In genomic region chr10:85044191-85044711, GRCm38 (mm10) we compare ENCODE assay signal across 8 mouse cellular contexts. TPM values are rescaled to one million over a fixed set of nuclear protein-coding genes. Genes with fewer than 3 reads are reported as not detected.
DNase-seq lines count a peak whose midpoint lies in the region; ATAC-seq lines count a peak whose summit lies in the region.

No protein-coding gene starts in this region.

- intact Hi-C loops in left cerebral cortex, postnatal 25 days (cut with DNase I), result loop anchor here (10.0 kb wide), 1 partner anchor 209 kb away; no protein-coding TSS in a partner anchor

- H3K36me3 ChIP-seq in heart, embryonic 14.5 days (ENCODE audit: control insufficient read depth, insufficient read depth, low read length), result no peaks in the 10 kb centered on the region
- H3K36me3 ChIP-seq in liver, embryonic 13.5 days, result no peaks in the 10 kb centered on the region
- no peaks in the 10 kb centered on the region for H3K36me3 ChIP-seq in neural tube, embryonic 13.5 days

- 24% methylated on average over 17 of the region's 17 CpGs for WGBS in heart, embryonic 14.5 days
- 33% methylated on average over 17 of the region's 17 CpGs for WGBS in liver, embryonic 13.5 days (ENCODE audit: insufficient replicate concordance)
- 4% methylated on average over 17 of the region's 17 CpGs for WGBS in neural tube, embryonic 13.5 days

- H3K27me3 ChIP-seq in heart, embryonic 14.5 days (ENCODE audit: control insufficient read depth, insufficient read depth, low read length), result no peaks in the 10 kb centered on the region
- H3K27me3 ChIP-seq in liver, embryonic 13.5 days, result peaks cover 6% of the 10 kb centered on the region; the same call in 1 of the 2 replicates
- H3K27me3 ChIP-seq in neural tube, embryonic 13.5 days, result peaks cover 32% of the 10 kb centered on the region

- H3K4me1 ChIP-seq in heart, embryonic 14.5 days (ENCODE audit: control insufficient read depth in 2 of 2, insufficient read depth in 2 of 2, low read length in 2 of 2), result peaks cover 0 to 7% of the 10 kb centered on the region in 2 experiments; a peak in 2 of 4 replicates
- peaks cover 8% of the 10 kb centered on the region; the same call in 1 of the 2 replicates for H3K4me1 ChIP-seq in liver, embryonic 13.5 days (replicated peaks)
- H3K4me1 ChIP-seq in neural tube, embryonic 13.5 days (replicated peaks), result peaks cover 13% of the 10 kb centered on the region

- H3K4me3 ChIP-seq in heart, embryonic 14.5 days (ENCODE audit: control insufficient read depth in 1 of 2, insufficient read depth in 1 of 2, low read depth in 1 of 2, low read length in 2 of 2), result peak overlapping the region; percentile 29 to 42
- peak overlapping the region; percentile 40 for H3K4me3 ChIP-seq in liver, embryonic 13.5 days (replicated peaks)
- peak overlapping the region; percentile 19; the same call in 1 of the 2 replicates for H3K4me3 ChIP-seq in neural tube, embryonic 13.5 days

- H3K9me3 ChIP-seq in heart, embryonic 14.5 days (ENCODE audit: control insufficient read depth, low read length), result no peaks in the 10 kb centered on the region
- no peaks in the 10 kb centered on the region for H3K9me3 ChIP-seq in liver, embryonic 13.5 days (replicated peaks)
- H3K9me3 ChIP-seq in neural tube, embryonic 13.5 days, result no peaks in the 10 kb centered on the region

- H3K27ac ChIP-seq in heart, embryonic 14.5 days (replicated peaks in 1 of 2; ENCODE audit: control insufficient read depth in 1 of 2, insufficient read depth in 1 of 2, low read depth in 2 of 2, low read length in 2 of 2), result peak overlapping the region; percentile 64 to 79
- no peak overlapping the region for H3K27ac ChIP-seq in liver, embryonic 13.5 days
- H3K27ac ChIP-seq in neural tube, embryonic 13.5 days (replicated peaks), result 0 out of 2 replicates have a peak overlapping the region, but pooled peaks have one; percentile 33

- peak overlapping the region; percentile 66 for H3K9ac ChIP-seq in heart, embryonic 14.5 days (ENCODE audit: low read length)
- peak overlapping the region; percentile 53; the same call in 1 of the 2 replicates for H3K9ac ChIP-seq in liver, embryonic 13.5 days
- H3K9ac ChIP-seq in neural tube, embryonic 13.5 days, result peak overlapping the region; percentile 45; the same call in 1 of the 2 replicates

- ATAC-seq in heart, embryonic 14.5 days (ENCODE audit: insufficient number of reproducible peaks, insufficient read depth, low FRiP score, low read depth), result 0 out of 2 replicates have a peak, but pooled peaks have one; percentile 11
- ATAC-seq in liver, embryonic 13.5 days (ENCODE audit: low read depth), result no peak
- ATAC-seq in neural tube, embryonic 13.5 days (ENCODE audit: low read depth), result peak; percentile 83
- no peak for ATAC-seq in erythroblast, adult 5-6 weeks (replicated peaks; ENCODE audit: low FRiP score, poor library complexity, severe bottlenecking)

- H3K4me2 ChIP-seq in heart, embryonic 14.5 days (ENCODE audit: low read length), result peak overlapping the region; percentile 68
- H3K4me2 ChIP-seq in liver, embryonic 13.5 days, result peak overlapping the region; percentile 63
- peak overlapping the region; percentile 47 for H3K4me2 ChIP-seq in neural tube, embryonic 13.5 days

- peak; percentile 17 for DNase-seq in 416B (ENCODE audit: low read depth)
- DNase-seq in embryo, embryonic 10.5 days (ENCODE audit: low spot score), result peak; percentile 76
- no peak for DNase-seq in liver, embryonic 13.5 days
- no peak for DNase-seq in frontal cortex, postnatal 10 days (ENCODE audit: low spot score in 2 of 2)
- no peak for DNase-seq in left cerebral cortex, postnatal 25 days (ENCODE audit: low spot score in 2 of 2)

RNA-seq across cellular contexts. Expression of gene Fhl4, which starts 58.0 kb away (rescaled TPM):
- polyA plus RNA-seq in heart, embryonic 14.5 days (2014; fragmentation: Nextera tagmentation; extraction: Ambion mirVana), result 1.6 and 1.9 TPM in 2 replicates
- 0.35 TPM in 2 replicates for polyA plus RNA-seq in liver, embryonic 13.5 days (2015; fragmentation: Nextera tagmentation; extraction: Ambion mirVana)
- 1.8 and 2.2 TPM in 2 replicates for polyA plus RNA-seq in neural tube, embryonic 13.5 days (2015; fragmentation: Nextera tagmentation; extraction: Ambion mirVana)
- total RNA-seq in erythroblast, adult 5-6 weeks (2015; ENCODE audit: low replicate concordance), result not detected in 2 replicates
- total RNA-seq in erythroblast, adult 5-6 weeks (2017; ENCODE audit: low replicate concordance), result not detected in 2 replicates
- total RNA-seq in left cerebral cortex, postnatal 25 days (2021), result 1 to 10 TPM in 1 of 2 experiments, under 1 TPM in 1; 0.55 to 1.3 TPM

RNA-seq across cellular contexts. Expression of gene Tmem263, which starts 58.2 kb away (rescaled TPM):
- 50.1 and 52.9 TPM in 2 replicates for polyA plus RNA-seq in heart, embryonic 14.5 days (2014; fragmentation: Nextera tagmentation; extraction: Ambion mirVana)
- 17.5 and 21.1 TPM in 2 replicates for polyA plus RNA-seq in liver, embryonic 13.5 days (2015; fragmentation: Nextera tagmentation; extraction: Ambion mirVana)
- polyA plus RNA-seq in neural tube, embryonic 13.5 days (2015; fragmentation: Nextera tagmentation; extraction: Ambion mirVana), result 62.8 and 67.6 TPM in 2 replicates
- total RNA-seq in erythroblast, adult 5-6 weeks (2015; ENCODE audit: low replicate concordance), result 6.3 and 7.1 TPM in 2 replicates
- total RNA-seq in erythroblast, adult 5-6 weeks (2017; ENCODE audit: low replicate concordance), result 3.2 and 7.1 TPM in 2 replicates
- 10 to 100 TPM; 39.7 to 40.6 TPM for total RNA-seq in left cerebral cortex, postnatal 25 days (2021)

Comparison
In these comparisons a context has a peak if more than half of its experiments do, and no peak if none do; other contexts are left out.
1. DNase-seq: peak in 416B (single experiment) and embryo, embryonic 10.5 days (single experiment); none in liver, embryonic 13.5 days (single experiment), frontal cortex, postnatal 10 days (0 of 2) and left cerebral cortex, postnatal 25 days (0 of 2).
2. ATAC-seq: peak in heart, embryonic 14.5 days (single experiment) and neural tube, embryonic 13.5 days (single experiment); none in liver, embryonic 13.5 days (single experiment) and erythroblast, adult 5-6 weeks (single experiment).
3. Peak in every context shown above with its lines, with median percentiles within 50 percentile points of each other: H3K4me2 ChIP-seq, H3K4me3 ChIP-seq and H3K9ac ChIP-seq.